Mouse (Mus musculus) heart, embryonic 10.5 days (tissue): ENCODE results near the gene Urb1. TPM values are rescaled to one million over a fixed set of nuclear protein-coding genes. Genes with fewer than 3 reads are reported as not detected.

ENCODE experiments used
- DNase-seq: peaks from one replicate; pipeline ENCODE4 v3.0.0-alpha.2; 2017; ENCODE audit warnings: low spot score
- H3K27ac ChIP-seq: fragments of 300-500 bp; sonication (generic); 2 replicates; pipeline ENCODE4 v1.5.1; 2016; ENCODE audit warnings: mild to moderate bottlenecking
- H3K27me3 ChIP-seq: fragments of 300-500 bp; sonication (generic); 2 replicates; pipeline ENCODE4 v1.6.1; 2016; ENCODE audit warnings: mild to moderate bottlenecking; ENCODE audit not compliant: poor library complexity, insufficient read depth, severe bottlenecking
- H3K36me3 ChIP-seq: fragments of 300-500 bp; sonication (generic); 2 replicates; pipeline ENCODE4 v1.6.1; 2016; ENCODE audit warnings: mild to moderate bottlenecking, moderate library complexity
- H3K4me1 ChIP-seq: fragments of 300-500 bp; sonication (generic); 2 replicates; pipeline ENCODE4 v1.6.1; 2016; ENCODE audit warnings: mild to moderate bottlenecking
- H3K4me3 ChIP-seq: fragments of 300-500 bp; sonication (generic); 2 replicates; pipeline ENCODE4 v1.5.1; 2016; ENCODE audit warnings: mild to moderate bottlenecking, moderate library complexity
- H3K9me3 ChIP-seq: fragments of 300-500 bp; sonication (generic); 2 replicates; pipeline ENCODE4 v1.6.1; 2016; ENCODE audit warnings: mild to moderate bottlenecking, moderate library complexity
- WGBS: fragments of 180-500 bp; shearing (Covaris S2); methylation state at CpG from one replicate; pipeline ENCODE4 v1.1.7; 2016; 5-methylcytosine and 5-hydroxymethylcytosine counted together
- polyA plus RNA-seq: library from polyadenylated mRNA; unstranded; fragments of >200 nt; fragmentation: Nextera tagmentation; extraction: Ambion mirVana; gene quantifications from 2 replicates; pipeline ENCODE4 v1.2.1, GENCODE M21; 2016

The Urb1 gene
- polyA plus RNA-seq, 1 experiment from 2014 or later: 12.7 TPM

DNA sequence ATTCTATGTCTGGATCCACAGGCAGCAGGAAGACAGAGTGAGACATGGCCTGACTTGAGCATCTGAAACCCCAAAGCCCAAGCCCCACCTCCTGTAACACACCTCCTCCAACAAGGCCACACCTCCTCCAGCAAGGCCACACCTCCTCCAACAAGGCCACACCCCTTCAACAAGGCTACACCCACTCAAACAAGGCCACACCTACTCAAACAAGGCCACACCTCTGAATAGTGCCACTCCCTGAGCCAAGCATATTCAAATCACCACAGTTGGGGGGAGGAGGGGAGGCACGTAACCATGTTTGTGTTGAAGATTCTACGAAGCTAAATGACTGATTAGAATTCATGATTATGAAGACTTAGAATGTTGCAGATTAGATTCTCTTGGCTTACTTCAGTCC, 108.7 kb downstream of the Urb1 start:
- no peak overlapping the region for H3K4me3 ChIP-seq
- WGBS: 97% methylated on average over 2 of the region's 2 CpGs
- H3K36me3 ChIP-seq: no peaks in the 10 kb centered on the region
- no peaks in the 10 kb centered on the region for H3K9me3 ChIP-seq
- DNase-seq: no peak
- no peak overlapping the region for H3K27ac ChIP-seq
- peaks cover 47% of the 10 kb centered on the region for H3K4me1 ChIP-seq
- no peaks in the 10 kb centered on the region for H3K27me3 ChIP-seq

Other genes with a start within 250 kb of the Urb1 start
- 44.7 and 64.0 TPM in 2 replicates for gene Mis18a, start 83.0 kb downstream of the Urb1 start, polyA plus RNA-seq
- 26.7 and 37.5 TPM in 2 replicates for gene Mrap, start 72.2 kb downstream of the Urb1 start, polyA plus RNA-seq
- gene Eva1c, start 16.3 kb upstream of the Urb1 start, polyA plus RNA-seq: 1.0 and 2.3 TPM in 2 replicates
- 53.1 TPM in 2 replicates for gene Cfap298, start 124.7 kb upstream of the Urb1 start, polyA plus RNA-seq
- gene Synj1, start 200.9 kb upstream of the Urb1 start, polyA plus RNA-seq: 14.3 and 16.5 TPM in 2 replicates
- 48.8 and 53.4 TPM in 2 replicates for gene Paxbp1, start 234.1 kb upstream of the Urb1 start, polyA plus RNA-seq